Mouse (Mus musculus) retina, embryonic 14.5 days (tissue): ENCODE data around the gene Gm36210.

Source experiments
- DNase-seq: peaks from one replicate; pipeline ENCODE4 v3.0.0-alpha.2; 2015; ENCODE audit warnings: low spot score

Gene Gm36210

GRCm38 (mm10) chr7:4922931-4923565 is 16.7 kb upstream of the Gm36210 start:
- DNase-seq: peak; percentile 91

- peak; percentile 89 for DNase-seq
Measured at GRCm38 (mm10) chr7:4922508-4922907, 16.2 kb upstream of the Gm36210 start.

- DNase-seq: no peak
Measured at GRCm38 (mm10) chr7:4921824-4922482, 15.6 kb upstream of the Gm36210 start, which contains the start of gene Nat14. Gene Nat14, plus strand, starts transcription at chr7:4922028.

GRCm38 (mm10) chr7:4920976-4921823 is 14.9 kb upstream of the Gm36210 start:
- no peak for DNase-seq

GRCm38 (mm10) chr7:4920496-4920895 is 14.2 kb upstream of the Gm36210 start:
- no peak for DNase-seq

- DNase-seq: no peak
Measured at GRCm38 (mm10) chr7:4919971-4920370, 13.7 kb upstream of the Gm36210 start.

- DNase-seq: no peak
Measured at GRCm38 (mm10) chr7:4919096-4919495, 12.8 kb upstream of the Gm36210 start.

GRCm38 (mm10) chr7:4918681-4919080 is 12.4 kb upstream of the Gm36210 start:
- no peak for DNase-seq

- no peak for DNase-seq
Measured at GRCm38 (mm10) chr7:4917494-4917893, 11.2 kb upstream of the Gm36210 start.

- DNase-seq: peak; percentile 35
Measured at GRCm38 (mm10) chr7:4915669-4916416, 9.5 kb upstream of the Gm36210 start.

- DNase-seq: peak; percentile 100
Measured at GRCm38 (mm10) chr7:4915007-4915665, 8.8 kb upstream of the Gm36210 start, which contains the start of gene Zfp628. Gene Zfp628, plus strand, starts transcription at chr7:4915217.

GRCm38 (mm10) chr7:4912248-4912647 is 5.9 kb upstream of the Gm36210 start:
- no peak for DNase-seq

- DNase-seq: peak; percentile 90
Measured at GRCm38 (mm10) chr7:4911561-4911960, 5.2 kb upstream of the Gm36210 start.

- no peak for DNase-seq
Measured at GRCm38 (mm10) chr7:4902404-4902803, 3.9 kb downstream of the Gm36210 start.

GRCm38 (mm10) chr7:4901171-4901570 is 5.1 kb downstream of the Gm36210 start:
- peak; percentile 44 for DNase-seq

- DNase-seq: no peak
Measured at GRCm38 (mm10) chr7:4900523-4900851, 5.8 kb downstream of the Gm36210 start.

GRCm38 (mm10) chr7:4899649-4900522 is 6.4 kb downstream of the Gm36210 start:
- peak; percentile 44 for DNase-seq

- DNase-seq: peak; percentile 28
Measured at GRCm38 (mm10) chr7:4898851-4899648, 7.3 kb downstream of the Gm36210 start.

- no peak for DNase-seq
Measured at GRCm38 (mm10) chr7:4895186-4895585, 11.1 kb downstream of the Gm36210 start.

GRCm38 (mm10) chr7:4886680-4887079 is 19.6 kb downstream of the Gm36210 start:
- DNase-seq: no peak
